Mouse (Mus musculus): ENCODE measurements around the gene Trappc10. TPM values are rescaled to one million over a fixed set of nuclear protein-coding genes. Genes with fewer than 3 reads are reported as not detected.

The Trappc10 gene
- polyA plus RNA-seq, 2 experiments: 19.0 to 32.4 TPM

DNA sequence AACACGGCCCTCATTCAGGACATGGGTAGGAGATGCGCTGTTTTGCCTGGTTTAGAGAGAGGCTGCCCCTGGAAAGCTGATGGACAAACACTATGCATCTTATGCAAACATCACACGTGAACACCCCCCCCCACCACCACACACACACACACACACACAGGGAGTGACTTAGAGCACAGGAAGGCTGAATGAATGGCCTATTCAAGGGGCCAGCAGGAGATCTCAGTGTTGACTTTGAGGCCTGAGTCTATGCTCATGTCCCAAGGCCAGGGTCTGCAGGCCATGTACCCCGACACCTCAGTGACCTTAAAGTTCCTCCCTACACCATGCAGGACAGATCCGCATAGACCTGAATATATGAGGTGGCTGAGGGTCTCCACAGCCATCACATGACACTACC lies 43.7 kb upstream of the Trappc10 start:
- H3K4me2 ChIP-seq (replicated peaks; ENCODE audit: low read depth, low read length, severe bottlenecking): no peak overlapping the region
- 94% methylated on average over 5 of the region's 5 CpGs for WGBS
- TF ChIP-seq POLR2A (IDR thresholded peaks at IDR 0.05; ENCODE audit: borderline replicate concordance, extremely low read depth, insufficient read depth, insufficient read length): no peak
- H3K9me3 ChIP-seq (ENCODE audit: control insufficient read depth, low read length): no peaks in the 10 kb centered on the region
- DNase-seq (ENCODE audit: low spot score) (no peak), ATAC-seq (ENCODE audit: low FRiP score, low read depth) (no peak)
- H3K27ac ChIP-seq (replicated peaks; ENCODE audit: low read depth, low read length): no peak overlapping the region
- peaks cover 9% of the 10 kb centered on the region for H3K4me1 ChIP-seq (ENCODE audit: control insufficient read depth, insufficient read depth, low read length)
- H3K27me3 ChIP-seq (ENCODE audit: control insufficient read depth, insufficient read depth, low read length): no peaks in the 10 kb centered on the region
- no peak overlapping the region for H3K9ac ChIP-seq (ENCODE audit: low read depth, low read length, severe bottlenecking)
- no peak overlapping the region for H3K4me3 ChIP-seq (replicated peaks; ENCODE audit: low read length)
- H3K36me3 ChIP-seq (ENCODE audit: control insufficient read depth, insufficient read depth, low read length): peaks cover 34% of the 10 kb centered on the region

DNA sequence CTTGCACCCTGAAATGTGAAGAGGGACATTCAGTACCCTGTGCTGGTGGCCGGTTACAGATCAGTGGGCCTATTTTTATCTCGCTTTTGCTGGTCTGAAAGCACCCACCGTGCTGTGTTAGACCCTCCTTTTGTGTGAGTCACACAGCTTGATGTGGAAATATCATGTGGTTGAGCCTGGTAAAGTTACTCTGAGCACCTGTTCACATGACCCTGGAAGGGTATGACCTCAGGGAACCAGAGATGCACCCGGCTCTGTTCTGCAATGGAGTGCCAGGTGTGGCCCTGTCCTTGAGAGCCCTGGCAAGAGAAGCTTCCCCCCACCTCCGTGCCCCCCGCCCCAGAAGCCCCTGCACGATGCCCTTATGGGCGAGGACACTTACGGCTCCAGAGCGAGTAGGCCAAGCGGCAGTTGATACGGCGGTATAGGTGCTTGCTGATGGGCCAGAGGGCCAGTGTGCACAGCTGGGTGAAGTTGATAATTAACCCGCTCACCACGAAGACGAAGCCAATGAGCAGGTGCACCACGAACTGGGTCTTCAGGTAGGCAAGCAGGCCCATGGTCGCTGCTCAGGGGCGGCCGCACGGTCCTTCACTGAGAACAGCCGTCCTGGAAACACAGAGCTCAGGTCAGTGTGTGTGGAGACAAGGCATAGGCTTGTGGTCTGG lies 43.2 kb upstream of the Trappc10 start:
- H3K4me3 ChIP-seq (replicated peaks; ENCODE audit: low read length): no peak overlapping the region
- DNase-seq (ENCODE audit: low spot score): no peak
- H3K27ac ChIP-seq (replicated peaks; ENCODE audit: low read depth, low read length): no peak overlapping the region
- WGBS: 92% methylated on average over 22 of the region's 22 CpGs
- no peak overlapping the region for H3K4me2 ChIP-seq (replicated peaks; ENCODE audit: low read depth, low read length, severe bottlenecking)
- no peak for TF ChIP-seq POLR2A (IDR thresholded peaks at IDR 0.05; ENCODE audit: borderline replicate concordance, extremely low read depth, insufficient read depth, insufficient read length)
- H3K36me3 ChIP-seq (ENCODE audit: control insufficient read depth, insufficient read depth, low read length): peaks cover 35% of the 10 kb centered on the region
- ATAC-seq (ENCODE audit: low FRiP score, low read depth): no peak
- H3K4me1 ChIP-seq (ENCODE audit: control insufficient read depth, insufficient read depth, low read length): peaks cover 9% of the 10 kb centered on the region
- no peaks in the 10 kb centered on the region for H3K9me3 ChIP-seq (ENCODE audit: control insufficient read depth, low read length)
- H3K27me3 ChIP-seq (ENCODE audit: control insufficient read depth, insufficient read depth, low read length): no peaks in the 10 kb centered on the region
- H3K9ac ChIP-seq (ENCODE audit: low read depth, low read length, severe bottlenecking): no peak overlapping the region

DNA sequence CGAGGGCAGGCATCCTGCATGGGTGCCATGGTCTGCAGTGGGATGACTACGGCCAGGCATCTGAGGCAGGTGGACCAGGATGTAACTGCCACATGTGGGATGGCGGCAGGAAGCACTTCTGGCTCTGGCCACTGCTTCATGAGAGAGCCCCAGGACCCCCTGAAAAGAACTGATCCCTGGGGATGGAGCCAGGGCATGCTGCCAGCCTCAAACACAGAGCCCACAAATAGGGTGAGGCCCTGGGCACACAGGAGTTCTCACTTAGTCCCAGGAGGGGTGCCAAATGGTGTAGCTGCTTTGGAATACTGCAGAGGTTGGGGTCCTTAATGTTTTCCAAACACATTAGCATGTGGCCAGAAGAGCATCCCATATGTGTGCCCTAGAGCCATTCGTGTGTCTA lies 41.5 kb upstream of the Trappc10 start:
- Histone ChIP-seq H3K4me2 (replicated peaks; ENCODE audit: low read depth, low read length, severe bottlenecking) (no peak overlapping the region), H3K9ac (ENCODE audit: low read depth, low read length, severe bottlenecking) (no peak overlapping the region), H3K4me1 (ENCODE audit: control insufficient read depth, insufficient read depth, low read length) (0 out of 2 replicates have a peak, but pooled peaks cover 5% of the 10 kb centered on the region), H3K27me3 (ENCODE audit: control insufficient read depth, insufficient read depth, low read length) (no peaks in the 10 kb centered on the region), H3K27ac (replicated peaks; ENCODE audit: low read depth, low read length) (no peak overlapping the region), H3K4me3 (replicated peaks; ENCODE audit: low read length) (no peak overlapping the region), H3K9me3 (ENCODE audit: control insufficient read depth, low read length) (no peaks in the 10 kb centered on the region), H3K36me3 (ENCODE audit: control insufficient read depth, insufficient read depth, low read length) (peaks cover 50% of the 10 kb centered on the region)
- DNase-seq (ENCODE audit: low spot score) (no peak), ATAC-seq (ENCODE audit: low FRiP score, low read depth) (no peak)
- TF ChIP-seq POLR2A (IDR thresholded peaks at IDR 0.05; ENCODE audit: borderline replicate concordance, extremely low read depth, insufficient read depth, insufficient read length): no peak
- 90% methylated on average over 4 of the region's 4 CpGs for WGBS

DNA sequence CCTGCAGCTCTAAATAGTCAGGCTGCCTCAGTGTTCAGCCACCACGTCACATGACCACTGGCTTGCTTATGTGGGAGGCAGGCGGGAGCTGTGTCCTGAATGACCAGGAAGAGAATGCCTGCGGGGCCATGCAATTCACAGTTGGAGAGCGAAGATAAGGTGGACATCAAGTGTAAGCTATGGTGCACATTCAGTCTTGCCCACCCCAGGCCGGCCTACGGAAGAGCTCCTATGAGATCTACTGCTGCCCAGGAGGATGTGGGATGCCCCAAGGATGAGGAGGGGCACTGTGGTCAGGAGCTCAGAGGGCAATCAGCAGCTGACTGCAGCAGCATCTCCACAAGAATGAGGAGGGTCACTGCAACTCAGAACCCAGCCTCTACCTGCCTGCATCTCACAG lies 41.0 kb upstream of the Trappc10 start:
- 97% methylated on average over 6 of the region's 6 CpGs for WGBS
- Histone ChIP-seq H3K36me3 (ENCODE audit: control insufficient read depth, insufficient read depth, low read length) (peaks cover 54% of the 10 kb centered on the region), H3K4me1 (ENCODE audit: control insufficient read depth, insufficient read depth, low read length) (no peaks in the 10 kb centered on the region), H3K4me3 (replicated peaks; ENCODE audit: low read length) (no peak overlapping the region), H3K9ac (ENCODE audit: low read depth, low read length, severe bottlenecking) (no peak overlapping the region), H3K27ac (replicated peaks; ENCODE audit: low read depth, low read length) (no peak overlapping the region), H3K9me3 (ENCODE audit: control insufficient read depth, low read length) (no peaks in the 10 kb centered on the region), H3K27me3 (ENCODE audit: control insufficient read depth, insufficient read depth, low read length) (no peaks in the 10 kb centered on the region), H3K4me2 (replicated peaks; ENCODE audit: low read depth, low read length, severe bottlenecking) (no peak overlapping the region)
- no peak for ATAC-seq (ENCODE audit: low FRiP score, low read depth)
- no peak for TF ChIP-seq POLR2A (IDR thresholded peaks at IDR 0.05; ENCODE audit: borderline replicate concordance, extremely low read depth, insufficient read depth, insufficient read length)
- DNase-seq (ENCODE audit: low spot score): no peak

DNA sequence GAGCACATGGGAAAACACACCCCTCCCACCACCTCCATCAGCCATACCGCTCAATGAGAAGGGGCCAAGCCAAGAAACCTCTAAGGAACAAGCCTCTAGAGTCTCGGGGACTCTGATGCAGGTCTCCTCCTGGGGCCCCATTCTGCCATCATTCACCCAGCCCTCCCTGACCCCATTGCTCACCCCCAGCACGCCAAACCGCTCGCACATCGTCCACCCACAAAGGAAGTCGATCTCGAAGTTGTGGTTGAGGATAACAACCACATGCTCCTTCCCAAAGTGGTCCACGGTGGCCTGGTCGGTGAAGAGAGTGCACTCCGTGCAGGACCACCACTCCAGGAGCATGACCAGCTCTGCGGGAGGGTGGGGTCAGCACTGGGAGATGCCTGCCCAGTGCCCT lies 40.4 kb upstream of the Trappc10 start:
- ATAC-seq (ENCODE audit: low FRiP score, low read depth) (no peak), DNase-seq (ENCODE audit: low spot score) (no peak)
- no peak overlapping the region for H3K4me3 ChIP-seq (replicated peaks; ENCODE audit: low read length)
- H3K9me3 ChIP-seq (ENCODE audit: control insufficient read depth, low read length): no peaks in the 10 kb centered on the region
- no peak overlapping the region for H3K4me2 ChIP-seq (replicated peaks; ENCODE audit: low read depth, low read length, severe bottlenecking)
- TF ChIP-seq POLR2A (IDR thresholded peaks at IDR 0.05; ENCODE audit: borderline replicate concordance, extremely low read depth, insufficient read depth, insufficient read length): no peak
- no peak overlapping the region for H3K27ac ChIP-seq (replicated peaks; ENCODE audit: low read depth, low read length)
- no peak overlapping the region for H3K9ac ChIP-seq (ENCODE audit: low read depth, low read length, severe bottlenecking)
- no peaks in the 10 kb centered on the region for H3K27me3 ChIP-seq (ENCODE audit: control insufficient read depth, insufficient read depth, low read length)
- 91% methylated on average over 12 of the region's 12 CpGs for WGBS
- peaks cover 60% of the 10 kb centered on the region for H3K36me3 ChIP-seq (ENCODE audit: control insufficient read depth, insufficient read depth, low read length)
- H3K4me1 ChIP-seq (ENCODE audit: control insufficient read depth, insufficient read depth, low read length): no peaks in the 10 kb centered on the region

Data from limb, embryonic 14.5 days (tissue).